Mouse (Mus musculus): ENCODE measurements around the gene Inmt.

The Inmt gene

DNA sequence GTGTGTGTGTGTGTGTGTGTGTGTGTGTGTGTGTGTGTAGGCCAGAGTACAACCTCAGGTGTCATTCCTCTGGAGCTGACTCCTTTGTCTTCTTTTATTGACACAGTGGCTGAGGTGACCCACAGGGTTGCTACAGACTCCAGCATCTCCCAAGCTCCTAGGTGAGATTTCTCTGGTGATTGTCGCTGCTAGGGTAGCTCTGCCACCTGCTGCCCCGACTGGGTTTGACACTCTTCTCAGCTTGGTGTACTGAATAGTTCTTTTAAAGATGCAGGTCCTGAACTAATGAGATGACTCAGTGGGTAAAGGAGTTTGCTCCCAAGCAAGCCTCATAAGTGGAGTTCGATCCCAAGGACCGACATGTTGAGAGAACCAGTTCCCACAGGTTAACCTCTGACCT lies 3.2 kb downstream of the Inmt start:
- no peak for DNase-seq (ENCODE audit: inconsistent age in 2 of 2, low spot score in 1 of 2)

- no peak for DNase-seq (ENCODE audit: inconsistent age in 2 of 2, low spot score in 1 of 2)
Measured at GRCm38 (mm10) chr6:55169818-55170217, 5.0 kb downstream of the Inmt start.

GRCm38 (mm10) chr6:55166777-55167463 lies 7.9 kb downstream of the Inmt start:
- DNase-seq (ENCODE audit: inconsistent age in 2 of 2, low spot score in 1 of 2), result peak; percentile 64 to 92

DNA sequence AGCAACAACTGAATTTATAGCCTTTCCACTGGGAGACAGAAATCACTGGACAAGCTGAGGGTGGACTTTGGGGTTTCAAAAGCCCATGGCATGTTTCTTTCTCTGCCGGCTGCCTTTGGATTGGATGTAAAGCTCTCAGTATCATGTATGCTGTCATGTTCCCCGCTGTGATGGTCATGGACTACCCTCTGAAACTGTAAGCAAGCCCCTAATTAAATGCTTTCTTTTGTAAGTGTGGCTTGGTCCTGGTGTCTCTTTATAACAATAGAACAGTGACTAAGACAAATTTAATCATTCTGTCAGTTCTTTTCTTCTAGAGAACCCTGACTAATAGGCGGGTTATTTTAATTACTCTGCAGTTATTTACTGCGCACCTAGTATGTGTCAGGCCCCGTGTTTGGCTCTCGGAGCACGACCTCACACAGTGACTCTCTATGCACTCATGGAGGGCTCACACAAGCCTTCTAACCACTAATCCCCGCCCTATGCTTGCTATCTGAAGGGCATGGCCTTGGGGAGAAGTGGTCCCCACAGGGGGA lies 11.7 kb downstream of the Inmt start:
- DNase-seq (ENCODE audit: inconsistent age in 2 of 2, low spot score in 1 of 2), result no peak

GRCm38 (mm10) chr6:55161311-55161761 lies 13.5 kb downstream of the Inmt start:
- DNase-seq (ENCODE audit: inconsistent age in 2 of 2, low spot score in 1 of 2), result no peak

- DNase-seq (ENCODE audit: inconsistent age in 2 of 2, low spot score in 1 of 2), result no peak
Measured at GRCm38 (mm10) chr6:55159256-55159655, 15.6 kb downstream of the Inmt start.

GRCm38 (mm10) chr6:55152226-55152625 lies 22.6 kb downstream of the Inmt start:
- DNase-seq (ENCODE audit: inconsistent age in 2 of 2, low spot score in 1 of 2), result no peak

DNA sequence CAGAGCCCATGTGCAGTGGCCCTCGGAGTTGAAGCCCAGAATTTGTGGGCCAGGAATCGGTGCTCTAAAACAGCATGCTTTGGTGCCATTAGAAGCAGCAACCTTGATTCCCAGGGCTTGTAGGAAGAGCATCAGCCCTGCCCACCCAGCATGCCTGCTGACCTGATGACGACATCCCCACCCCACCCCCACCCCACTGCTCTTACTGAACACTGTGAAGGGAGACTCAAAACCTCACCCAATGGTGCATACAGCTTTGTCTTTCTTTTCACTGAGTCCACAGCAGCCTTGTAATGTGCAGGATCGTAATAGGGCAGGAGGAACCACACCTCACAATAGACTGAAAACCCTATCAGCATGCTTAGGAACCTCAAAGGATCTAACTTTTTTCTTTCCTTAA lies 28.7 kb downstream of the Inmt start:
- no peak for DNase-seq (ENCODE audit: inconsistent age in 2 of 2, low spot score in 1 of 2)

GRCm38 (mm10) chr6:55145285-55145684 lies 29.6 kb downstream of the Inmt start:
- DNase-seq (ENCODE audit: inconsistent age in 2 of 2, low spot score in 1 of 2), result no peak

DNA sequence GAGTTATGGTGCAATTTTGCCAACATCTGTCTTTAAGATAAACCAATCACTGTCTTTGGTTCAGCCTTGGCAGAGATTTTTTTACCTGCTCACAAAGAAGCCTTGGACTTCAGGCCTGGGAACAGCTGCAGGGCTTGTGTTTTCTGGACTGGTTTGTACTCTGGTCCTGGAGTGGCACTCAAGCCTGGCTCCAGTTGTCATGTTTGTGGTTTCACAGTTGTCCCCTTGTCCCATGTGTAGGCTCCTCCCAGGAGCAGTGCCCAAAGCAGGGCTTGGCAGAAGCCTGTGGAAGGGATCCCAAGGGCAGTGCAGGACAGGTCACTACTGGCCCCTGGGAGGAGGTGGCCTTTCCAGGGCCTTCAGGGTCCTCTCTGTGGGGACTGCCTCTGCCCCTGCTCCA lies 36.5 kb downstream of the Inmt start:
- no peak for DNase-seq (ENCODE audit: inconsistent age in 2 of 2, low spot score in 1 of 2)

- DNase-seq (ENCODE audit: inconsistent age in 2 of 2, low spot score in 1 of 2), result no peak
Measured at GRCm38 (mm10) chr6:55133425-55133824, 41.4 kb downstream of the Inmt start.

- DNase-seq (ENCODE audit: inconsistent age in 2 of 2, low spot score in 1 of 2), result no peak
Measured at GRCm38 (mm10) chr6:55132794-55133193, 42.0 kb downstream of the Inmt start, which contains the start of gene Crhr2. Gene Crhr2 (minus strand): TSS chr6:55133016.

DNA sequence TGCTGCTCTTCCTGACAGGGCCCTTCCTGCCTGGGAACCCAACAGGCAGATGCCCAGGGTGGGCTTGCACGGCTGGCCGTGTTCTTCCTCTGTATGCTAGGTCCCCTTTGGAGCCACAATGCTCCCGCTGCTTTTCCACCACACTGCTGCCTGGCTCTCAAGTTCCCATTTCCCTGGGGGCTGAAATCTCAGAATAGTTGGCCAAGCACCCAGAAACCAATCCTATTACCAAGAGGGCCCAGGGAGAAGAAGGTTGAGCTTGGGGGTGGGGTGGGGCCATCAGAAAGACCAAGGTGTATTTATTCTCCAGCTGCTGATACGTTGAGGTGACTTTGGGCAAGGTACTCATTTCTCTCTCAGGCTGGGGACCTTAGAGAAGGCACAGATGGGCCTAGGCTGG lies 43.5 kb downstream of the Inmt start:
- DNase-seq (ENCODE audit: inconsistent age in 2 of 2, low spot score in 1 of 2), result no peak

GRCm38 (mm10) chr6:55130631-55131030 lies 44.2 kb downstream of the Inmt start:
- peak in 1 of 2 experiments; percentile 40 for DNase-seq (ENCODE audit: inconsistent age in 2 of 2, low spot score in 1 of 2)

GRCm38 (mm10) chr6:55128391-55128790 lies 46.5 kb downstream of the Inmt start:
- peak; percentile 15 to 49 for DNase-seq (ENCODE audit: inconsistent age in 2 of 2, low spot score in 1 of 2)

- no peak for DNase-seq (ENCODE audit: inconsistent age in 2 of 2, low spot score in 1 of 2)
Measured at GRCm38 (mm10) chr6:55126576-55126975, 48.3 kb downstream of the Inmt start.

GRCm38 (mm10) chr6:55123056-55123455 lies 51.8 kb downstream of the Inmt start:
- no peak for DNase-seq (ENCODE audit: inconsistent age in 2 of 2, low spot score in 1 of 2)

All from adrenal gland, adult (tissue).